8 mouse cellular contexts compared by ENCODE assay signal in the genomic region with DNA sequence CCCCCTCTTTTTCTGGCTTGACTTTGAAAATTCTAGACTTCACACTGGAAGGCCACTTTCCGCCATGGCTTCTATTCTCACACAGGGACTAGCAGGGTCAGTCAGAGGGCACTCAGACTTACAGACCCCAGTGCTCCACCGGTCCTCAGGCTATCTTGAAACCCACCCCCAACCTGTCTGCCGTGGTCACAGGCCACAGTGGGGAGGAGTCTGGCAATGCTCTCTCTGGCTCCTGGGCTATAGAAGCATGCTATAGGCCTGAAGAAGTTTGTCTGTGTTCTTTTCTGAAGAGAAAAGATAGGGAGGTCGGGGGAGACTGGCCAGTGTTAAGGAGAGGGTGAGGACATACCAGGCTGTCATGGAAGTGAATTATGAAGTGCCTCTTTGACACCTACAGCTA. TPM values are rescaled to one million over a fixed set of nuclear protein-coding genes. Genes with fewer than 3 reads are reported as not detected.
DNase-seq lines count a peak whose midpoint lies in the region; ATAC-seq lines count a peak whose summit lies in the region.

No protein-coding gene starts in this region.

- 0 out of 2 replicates have a peak overlapping the region, but pooled peaks have one; percentile 13 for H3K9ac ChIP-seq in kidney, embryonic 14.5 days (ENCODE audit: low read depth, low read length)
- no peak overlapping the region for H3K9ac ChIP-seq in embryonic facial prominence, embryonic 15.5 days
- H3K9ac ChIP-seq in liver, embryonic 12.5 days = no peak overlapping the region

- H3K4me1 ChIP-seq in kidney, embryonic 14.5 days (ENCODE audit: control insufficient read depth, insufficient read depth, low read length) = peaks cover 44% of the 10 kb centered on the region
- H3K4me1 ChIP-seq in embryonic facial prominence, embryonic 15.5 days = peaks cover 43% of the 10 kb centered on the region
- peaks cover 35% of the 10 kb centered on the region for H3K4me1 ChIP-seq in liver, embryonic 12.5 days

- no peaks in the 10 kb centered on the region for H3K27me3 ChIP-seq in kidney, embryonic 14.5 days (ENCODE audit: control insufficient read depth, insufficient read depth, low read length)
- H3K27me3 ChIP-seq in embryonic facial prominence, embryonic 15.5 days = no peaks in the 10 kb centered on the region
- H3K27me3 ChIP-seq in liver, embryonic 12.5 days (replicated peaks) = no peaks in the 10 kb centered on the region

- no peak for ATAC-seq in kidney, embryonic 14.5 days (ENCODE audit: low FRiP score, low TSS enrichment)
- ATAC-seq in embryonic facial prominence, embryonic 15.5 days (ENCODE audit: insufficient number of reproducible peaks, low FRiP score, low TSS enrichment, low read depth) = no peak
- ATAC-seq in liver, embryonic 12.5 days = no peak

- no peak overlapping the region for H3K4me2 ChIP-seq in kidney, embryonic 14.5 days (replicated peaks; ENCODE audit: low read depth, low read length)
- peak overlapping the region; percentile 44 for H3K4me2 ChIP-seq in embryonic facial prominence, embryonic 15.5 days (replicated peaks)
- no peak overlapping the region for H3K4me2 ChIP-seq in liver, embryonic 12.5 days

- peak overlapping the region; percentile 93 for H3K27ac ChIP-seq in kidney, embryonic 14.5 days (ENCODE audit: low read depth, low read length)
- peak overlapping the region; percentile 99 for H3K27ac ChIP-seq in embryonic facial prominence, embryonic 15.5 days (replicated peaks)
- peak overlapping the region; percentile 65 for H3K27ac ChIP-seq in liver, embryonic 12.5 days

- no peaks in the 10 kb centered on the region for H3K9me3 ChIP-seq in kidney, embryonic 14.5 days (ENCODE audit: control insufficient read depth, low read length)
- H3K9me3 ChIP-seq in embryonic facial prominence, embryonic 15.5 days (replicated peaks) = no peaks in the 10 kb centered on the region
- no peaks in the 10 kb centered on the region for H3K9me3 ChIP-seq in liver, embryonic 12.5 days (replicated peaks)

- DNase-seq in kidney, postnatal 36 days = no peak
- peak; percentile 48 for DNase-seq in embryo, embryonic 10.5 days (ENCODE audit: low spot score)
- no peak for DNase-seq in ovary, postnatal 10 days (ENCODE audit: low spot score)
- DNase-seq in c-Kit-positive CD71-positive TER-119-positive erythroid progenitor cells, embryonic 14.5 days (ENCODE audit: low spot score) = no peak
- DNase-seq in frontal cortex, postnatal 14 days (ENCODE audit: low spot score in 2 of 2) = no peak

- WGBS in kidney, embryonic 14.5 days = 27% methylated on average over 4 of the region's 4 CpGs
- 43% methylated on average over 4 of the region's 4 CpGs for WGBS in embryonic facial prominence, embryonic 15.5 days
- WGBS in liver, embryonic 12.5 days (ENCODE audit: insufficient replicate concordance) = 27% methylated on average over 4 of the region's 4 CpGs

- H3K36me3 ChIP-seq in kidney, embryonic 14.5 days (ENCODE audit: control insufficient read depth, insufficient read depth, low read length) = peaks cover 5% of the 10 kb centered on the region; the same call in 1 of the 2 replicates
- peaks cover 12% of the 10 kb centered on the region; the same call in 1 of the 2 replicates for H3K36me3 ChIP-seq in embryonic facial prominence, embryonic 15.5 days
- H3K36me3 ChIP-seq in liver, embryonic 12.5 days = peaks cover 46% of the 10 kb centered on the region

- H3K4me3 ChIP-seq in kidney, embryonic 14.5 days (ENCODE audit: low read length) = no peak overlapping the region
- H3K4me3 ChIP-seq in embryonic facial prominence, embryonic 15.5 days (replicated peaks) = peak overlapping the region; percentile 2; the same call in 1 of the 2 replicates
- H3K4me3 ChIP-seq in liver, embryonic 12.5 days = no peak overlapping the region

RNA-seq across cellular contexts. Expression of gene Fscn1, which starts 39.9 kb away (rescaled TPM):
- polyA plus RNA-seq in kidney, embryonic 14.5 days (2014; fragmentation: Nextera tagmentation; extraction: Ambion mirVana) = 312 and 390 TPM in 2 replicates
- polyA plus RNA-seq in embryonic facial prominence, embryonic 15.5 days (2015; fragmentation: Nextera tagmentation; extraction: Ambion mirVana) = 328 TPM in 2 replicates
- 69.1 and 69.4 TPM in 2 replicates for polyA plus RNA-seq in liver, embryonic 12.5 days (2016; fragmentation: Nextera tagmentation; extraction: Ambion mirVana)
